Mouse (Mus musculus) spleen, adult 2 months (tissue): Measurements from ENCODE around the gene Prim2.

Source experiments
- CTCF ChIP-seq: fragments of 200-500 bp; IDR thresholded peaks from 2 replicates; pipeline ENCODE4 v1.5.1; 2011; ENCODE audit warnings: mild to moderate bottlenecking, inconsistent platforms; ENCODE audit not compliant: insufficient read depth, insufficient read length, insufficient replicate concordance; ENCODE audit errors: extremely low read depth
- POLR2A ChIP-seq: fragments of 200-500 bp; IDR thresholded peaks from 2 replicates; pipeline ENCODE4 v1.6.1; 2011; ENCODE audit warnings: low read depth, low read length, inconsistent platforms

GRCm38 (mm10) chr1:33688810-33689209 lies 19.2 kb upstream of the Prim2 start:
- TF ChIP-seq POLR2A (no peak), CTCF (no peak)
